Mouse (Mus musculus): ENCODE results near the gene Gm4553. TPM values are rescaled to one million over a fixed set of nuclear protein-coding genes. Genes with fewer than 3 reads are reported as not detected.
"Not testable (repeated sequence)": the region's sequence is repeated elsewhere in the genome, so short reads cannot be mapped to it uniquely, and the experiment has no call there.

The Gm4553 gene
- polyA plus RNA-seq (2016; fragmentation: Nextera tagmentation; extraction: Ambion mirVana), result not detected in 2 replicates

- H3K27ac ChIP-seq; H3K9ac ChIP-seq; ATAC-seq; H3K4me1 ChIP-seq; H3K4me3 ChIP-seq; H3K27me3 ChIP-seq (replicated peaks); H3K9me3 ChIP-seq (replicated peaks); H3K36me3 ChIP-seq; H3K4me2 ChIP-seq: not testable (repeated sequence)
These were observed at the start of gene Gm4553 for GRCm38 (mm10) chr7:142165639-142166038. Gene Gm4553 (minus strand): TSS chr7:142165739.

GRCm38 (mm10) chr7:142212136-142212535, 46.6 kb upstream of the Gm4553 start:
- H3K27ac ChIP-seq, H3K4me2 ChIP-seq: not testable (repeated sequence)
- 36% methylated on average over 1 of the region's 1 CpGs for WGBS (ENCODE audit: insufficient replicate concordance)

DNA sequence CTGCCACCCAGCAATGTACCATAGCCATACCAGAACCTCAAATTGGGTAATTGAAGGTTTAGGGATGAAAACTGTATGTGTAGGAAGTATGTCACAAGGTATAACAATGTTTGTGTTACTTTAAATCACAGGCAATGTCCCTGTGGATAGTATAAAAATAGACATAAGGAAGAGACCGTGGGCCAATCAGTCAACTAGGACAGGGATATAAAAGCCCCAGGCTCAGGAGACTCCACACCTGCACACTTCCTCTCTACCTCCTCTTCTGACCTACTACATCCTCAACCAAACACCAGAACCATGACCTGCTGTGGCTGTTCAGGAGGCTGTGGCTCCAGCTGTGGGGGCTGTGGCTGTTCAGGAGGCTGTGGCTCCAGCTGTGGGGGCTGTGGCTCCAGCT, 46.0 kb upstream of the Gm4553 start, which contains the start of gene Gm7579:
Gene Gm7579 (plus strand): TSS at position 301 of the 400 bp plus-strand sequence.
- H3K27me3 ChIP-seq (replicated peaks), result 0 out of 2 replicates have a peak, but pooled peaks cover 3% of the 10 kb centered on the region
- ATAC-seq, result no peak
- H3K4me2 ChIP-seq, result no peak within 1 kb of the TSS
- no peak within 1 kb of the TSS for H3K9ac ChIP-seq
- H3K9me3 ChIP-seq (replicated peaks), result no peaks in the 10 kb centered on the region
- H3K36me3 ChIP-seq, result no peaks in the 10 kb centered on the region
- H3K27ac ChIP-seq, result no peak within 1 kb of the TSS
- no peak within 1 kb of the TSS for H3K4me3 ChIP-seq
- 45% methylated on average over 1 of the region's 1 CpGs for WGBS (ENCODE audit: insufficient replicate concordance)
- H3K4me1 ChIP-seq, result no peaks in the 10 kb centered on the region

More at GRCm38 (mm10) chr7:142212136-142212535, 46.6 kb upstream of the Gm4553 start:
- H3K4me3 ChIP-seq; H3K27me3 ChIP-seq (replicated peaks); H3K9me3 ChIP-seq (replicated peaks); H3K36me3 ChIP-seq; H3K4me1 ChIP-seq; H3K9ac ChIP-seq; ATAC-seq: not testable (repeated sequence)

GRCm38 (mm10) chr7:142206891-142207290, 41.4 kb upstream of the Gm4553 start:
- not testable (repeated sequence) for H3K27ac ChIP-seq; H3K9me3 ChIP-seq (replicated peaks); H3K36me3 ChIP-seq; H3K4me2 ChIP-seq; H3K4me3 ChIP-seq; ATAC-seq; H3K4me1 ChIP-seq; H3K27me3 ChIP-seq (replicated peaks); H3K9ac ChIP-seq
- WGBS (ENCODE audit: insufficient replicate concordance), result 60% methylated on average over 5 of the region's 5 CpGs

DNA sequence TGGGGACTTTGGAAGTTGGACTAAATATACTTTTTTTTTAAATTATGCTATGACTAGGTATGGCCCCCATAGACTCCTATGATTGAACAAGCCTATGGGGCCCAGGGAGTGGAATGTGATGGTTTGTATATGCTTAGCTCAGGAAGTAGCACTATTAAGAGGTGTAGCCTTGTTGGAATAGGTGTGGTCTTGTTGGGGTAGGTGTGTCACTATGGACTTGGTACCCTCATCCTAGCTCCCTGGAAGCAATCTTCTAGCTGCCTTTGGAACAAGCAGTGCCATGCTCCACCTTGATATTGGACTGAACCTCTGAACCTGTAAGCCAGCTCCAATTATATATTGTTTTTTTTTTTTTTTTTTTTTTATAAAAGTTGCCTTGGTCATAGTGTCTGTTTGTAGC, 39.9 kb upstream of the Gm4553 start:
- Histone ChIP-seq H3K27me3 (replicated peaks) (0 out of 2 replicates have a peak, but pooled peaks cover 3% of the 10 kb centered on the region), H3K9me3 (replicated peaks) (no peaks in the 10 kb centered on the region)
- ATAC-seq, result no peak

DNA sequence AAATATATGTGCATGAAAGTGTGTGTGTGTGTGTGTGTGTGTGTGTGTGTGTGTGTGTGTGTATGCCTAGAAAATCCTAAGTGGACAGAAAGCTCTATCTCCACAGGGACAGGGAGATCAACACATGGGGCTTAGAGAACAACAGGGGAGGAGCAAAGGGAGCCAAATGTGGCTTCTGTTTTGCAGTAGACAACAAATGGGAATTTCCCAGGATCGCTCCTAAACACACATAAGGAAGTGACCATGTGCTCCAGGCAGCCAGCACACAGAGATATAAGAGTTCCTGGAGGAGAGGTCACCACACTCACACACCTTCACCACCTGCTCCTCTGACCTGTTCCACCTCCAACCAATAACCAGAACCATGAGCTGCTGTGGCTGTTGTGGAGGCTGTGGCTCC, 35.5 kb upstream of the Gm4553 start, which contains the start of gene Krtap5-3:
Gene Krtap5-3 (plus strand): TSS at position 301 of the 400 bp plus-strand sequence.
- Histone ChIP-seq H3K9me3 (replicated peaks) (no peaks in the 10 kb centered on the region), H3K27ac (no peak within 1 kb of the TSS), H3K4me1 (no peaks in the 10 kb centered on the region), H3K4me2 (no peak within 1 kb of the TSS), H3K9ac (no peak within 1 kb of the TSS), H3K27me3 (replicated peaks) (no peaks in the 10 kb centered on the region), H3K36me3 (no peaks in the 10 kb centered on the region), H3K4me3 (no peak within 1 kb of the TSS)
- no peak for ATAC-seq
- 0% methylated on average over 1 of the region's 1 CpGs for WGBS (ENCODE audit: insufficient replicate concordance)

More for the DNA sequence above, 39.9 kb upstream of the Gm4553 start:
- Histone ChIP-seq H3K9ac (no peak overlapping the region), H3K27ac (no peak overlapping the region), H3K4me1 (no peaks in the 10 kb centered on the region), H3K4me3 (no peak overlapping the region), H3K4me2 (no peak overlapping the region), H3K36me3 (no peaks in the 10 kb centered on the region)

DNA sequence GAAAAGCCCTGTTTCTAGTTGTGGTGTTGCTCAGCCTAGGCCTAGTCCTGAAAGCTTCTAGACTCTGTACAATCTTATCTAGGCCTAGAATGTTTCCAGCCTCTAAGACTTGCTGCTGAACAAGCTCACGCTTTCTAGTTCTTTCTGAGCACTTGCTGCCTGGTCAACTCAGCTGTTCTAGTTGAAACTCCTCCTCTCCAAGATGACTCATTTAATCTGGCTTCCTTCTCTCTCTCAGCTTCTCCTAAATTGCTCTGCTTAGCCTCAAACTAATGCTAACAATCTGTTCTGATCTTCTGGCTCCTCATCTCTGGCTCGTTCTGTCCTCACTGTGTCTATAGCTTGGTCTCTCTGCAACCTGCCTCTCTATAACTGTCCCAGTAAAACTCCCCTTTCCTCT, 33.2 kb upstream of the Gm4553 start:
- no peak overlapping the region for H3K4me2 ChIP-seq
- 0 out of 2 replicates have a peak, but pooled peaks cover 3% of the 10 kb centered on the region for H3K9me3 ChIP-seq (replicated peaks)
- no peaks in the 10 kb centered on the region for H3K27me3 ChIP-seq (replicated peaks)
- no peak overlapping the region for H3K9ac ChIP-seq
- no peak overlapping the region for H3K27ac ChIP-seq
- 49% methylated on average over 2 of the region's 2 CpGs for WGBS (ENCODE audit: insufficient replicate concordance)
- no peaks in the 10 kb centered on the region for H3K4me1 ChIP-seq
- H3K4me3 ChIP-seq, result no peak overlapping the region
- no peak for ATAC-seq
- no peaks in the 10 kb centered on the region for H3K36me3 ChIP-seq

- H3K4me2 ChIP-seq, result no peak within 1 kb of the TSS
- H3K9me3 ChIP-seq (replicated peaks), result 0 out of 2 replicates have a peak, but pooled peaks cover 3% of the 10 kb centered on the region
- H3K4me1 ChIP-seq, result no peaks in the 10 kb centered on the region
- no peaks in the 10 kb centered on the region for H3K36me3 ChIP-seq
- H3K9ac ChIP-seq, result no peak within 1 kb of the TSS
- no peak within 1 kb of the TSS for H3K27ac ChIP-seq
- no peak within 1 kb of the TSS for H3K4me3 ChIP-seq
- no peaks in the 10 kb centered on the region; the same call in 1 of the 2 replicates for H3K27me3 ChIP-seq (replicated peaks)
- ATAC-seq, result no peak
- 22% methylated on average over 2 of the region's 2 CpGs for WGBS (ENCODE audit: insufficient replicate concordance)
These were observed 24.8 kb upstream of the Gm4553 start, which contains the start of gene Gm10153 for GRCm38 (mm10) chr7:142190289-142190688. Gene Gm10153 (minus strand): TSS chr7:142190389.

- Histone ChIP-seq H3K9ac (no peak overlapping the region), H3K9me3 (replicated peaks) (no peaks in the 10 kb centered on the region), H3K4me3 (no peak overlapping the region), H3K27ac (no peak overlapping the region), H3K27me3 (replicated peaks) (no peaks in the 10 kb centered on the region; the same call in 1 of the 2 replicates), H3K4me1 (no peaks in the 10 kb centered on the region), H3K36me3 (no peaks in the 10 kb centered on the region), H3K4me2 (no peak overlapping the region)
- 62% methylated on average over 2 of the region's 2 CpGs for WGBS (ENCODE audit: insufficient replicate concordance)
- ATAC-seq, result no peak
These were observed 22.6 kb upstream of the Gm4553 start for GRCm38 (mm10) chr7:142188156-142188555.

- no peak for ATAC-seq
- Histone ChIP-seq H3K36me3 (no peaks in the 10 kb centered on the region), H3K9ac (no peak overlapping the region), H3K27ac (no peak overlapping the region), H3K4me1 (no peaks in the 10 kb centered on the region), H3K27me3 (replicated peaks) (no peaks in the 10 kb centered on the region), H3K4me2 (no peak overlapping the region), H3K4me3 (no peak overlapping the region), H3K9me3 (replicated peaks) (no peaks in the 10 kb centered on the region)
- WGBS (ENCODE audit: insufficient replicate concordance), result 15% methylated on average over 1 of the region's 1 CpGs
These were observed 15.5 kb upstream of the Gm4553 start for GRCm38 (mm10) chr7:142181021-142181420.

GRCm38 (mm10) chr7:142178685-142179084, 13.1 kb upstream of the Gm4553 start:
- no peak overlapping the region for H3K9ac ChIP-seq

DNA sequence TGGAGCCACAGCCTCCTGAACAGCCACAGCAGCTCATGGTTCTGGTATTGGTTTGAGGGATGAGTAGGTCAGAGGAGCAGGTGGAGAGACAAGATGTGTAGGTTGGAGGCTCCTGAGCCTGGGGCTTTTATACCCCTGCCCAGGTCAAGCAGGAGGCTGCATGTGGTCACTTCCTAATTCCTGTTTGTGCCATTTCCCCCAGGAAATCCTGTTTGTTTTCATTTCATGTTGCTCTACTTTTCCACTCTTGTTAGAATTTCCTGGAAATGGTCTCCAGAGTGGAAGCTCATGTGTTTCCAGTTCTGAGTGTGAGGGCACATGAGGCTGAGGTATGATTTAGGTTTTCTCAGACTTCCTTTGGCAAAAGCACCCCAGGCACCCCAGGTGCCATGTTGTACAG, 10.4 kb upstream of the Gm4553 start, which contains the start of gene Krtap5-2:
Gene Krtap5-2 (minus strand): TSS at position 101 of the 400 bp plus-strand sequence.
- H3K4me3 ChIP-seq; H3K4me2 ChIP-seq; H3K36me3 ChIP-seq; H3K9ac ChIP-seq; H3K27ac ChIP-seq; H3K9me3 ChIP-seq (replicated peaks); H3K27me3 ChIP-seq (replicated peaks); ATAC-seq; H3K4me1 ChIP-seq: not testable (repeated sequence)

More at GRCm38 (mm10) chr7:142178685-142179084, 13.1 kb upstream of the Gm4553 start:
- no peak overlapping the region for H3K4me3 ChIP-seq
- no peaks in the 10 kb centered on the region for H3K36me3 ChIP-seq
- WGBS (ENCODE audit: insufficient replicate concordance), result 64% methylated on average over 1 of the region's 1 CpGs
- ATAC-seq, result no peak
- no peak overlapping the region for H3K4me2 ChIP-seq
- H3K27ac ChIP-seq, result no peak overlapping the region
- no peaks in the 10 kb centered on the region for H3K4me1 ChIP-seq
- no peaks in the 10 kb centered on the region for H3K9me3 ChIP-seq (replicated peaks)
- no peaks in the 10 kb centered on the region; the same call in 1 of the 2 replicates for H3K27me3 ChIP-seq (replicated peaks)

DNA sequence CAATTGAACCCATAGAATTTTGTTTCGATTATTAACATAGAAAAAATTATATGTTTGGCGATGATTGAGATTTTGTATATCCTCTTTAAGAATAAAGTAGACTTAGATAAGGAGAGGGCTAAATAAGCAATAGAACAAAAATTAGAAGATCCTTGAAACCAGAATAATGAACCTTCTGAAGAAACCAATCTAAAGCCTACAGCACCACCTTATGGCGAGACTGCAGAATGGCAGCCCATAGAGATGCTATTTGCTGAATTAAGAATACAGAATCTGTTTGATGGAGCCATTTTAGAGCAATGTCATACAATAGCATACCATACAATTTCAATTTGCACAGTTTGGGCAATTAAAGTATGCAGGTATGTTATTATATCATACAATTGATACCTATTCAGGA, 4.3 kb upstream of the Gm4553 start:
- Histone ChIP-seq H3K36me3 (no peaks in the 10 kb centered on the region), H3K9me3 (replicated peaks) (no peaks in the 10 kb centered on the region), H3K4me2 (no peak overlapping the region), H3K4me1 (no peaks in the 10 kb centered on the region), H3K9ac (no peak overlapping the region), H3K27me3 (replicated peaks) (no peaks in the 10 kb centered on the region; the same call in 1 of the 2 replicates), H3K27ac (no peak overlapping the region), H3K4me3 (no peak overlapping the region)
- ATAC-seq, result no peak
- WGBS (ENCODE audit: insufficient replicate concordance), result 31% methylated on average over 3 of the region's 3 CpGs
